ENCODE assay signal across 7 mouse cellular contexts in the genomic region with DNA sequence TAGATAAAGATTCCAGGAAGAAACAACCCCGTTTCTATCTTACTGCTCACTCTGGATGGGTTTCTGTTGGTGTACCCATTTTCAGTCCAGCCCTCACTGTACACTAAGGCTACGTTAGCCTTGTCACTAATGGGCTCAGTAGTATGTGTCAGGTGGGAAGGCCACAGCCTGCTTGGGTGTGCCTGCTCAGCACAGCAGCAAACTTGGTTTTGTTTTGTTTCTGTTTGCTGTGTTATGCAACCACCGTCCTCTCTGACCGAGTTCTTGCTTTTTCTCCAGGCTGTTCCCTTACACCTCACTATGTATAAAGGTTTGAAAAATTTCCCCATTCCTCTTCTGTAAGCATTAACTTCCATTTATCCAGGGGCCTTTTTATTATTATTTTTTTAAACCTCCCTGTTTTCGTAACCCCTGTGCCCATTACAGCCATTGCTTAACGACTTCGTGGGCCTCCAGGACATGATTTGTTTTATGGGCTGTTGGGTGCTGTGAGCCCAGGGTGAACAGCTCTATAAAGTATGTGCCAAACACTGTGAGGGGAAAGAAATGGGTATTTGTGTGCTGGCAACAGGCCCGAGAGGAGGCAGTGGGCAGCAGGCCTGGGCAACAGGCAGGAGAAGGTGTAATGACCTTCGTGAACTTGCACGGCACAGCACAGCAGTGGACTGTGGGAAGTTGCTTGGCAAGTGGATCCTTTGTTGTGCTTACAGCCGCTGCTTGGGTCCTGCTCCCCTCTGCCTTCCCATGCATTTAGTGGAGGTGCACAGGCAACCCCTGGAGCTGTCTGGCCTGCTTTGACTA.
DNase-seq lines count a peak whose midpoint lies in the region; ATAC-seq and TF ChIP-seq lines count a peak whose summit lies in the region.

No protein-coding gene starts in this region.

- no peaks in the 10 kb centered on the region for H3K36me3 ChIP-seq in liver, embryonic 14.5 days (replicated peaks; ENCODE audit: control insufficient read depth, insufficient read depth, low read depth)
- no peaks in the 10 kb centered on the region for H3K36me3 ChIP-seq in liver, embryonic 11.5 days (ENCODE audit: control insufficient read depth, insufficient read depth, low read length)
- H3K36me3 ChIP-seq in forebrain, embryonic 15.5 days = no peaks in the 10 kb centered on the region
- H3K36me3 ChIP-seq in kidney, embryonic 16.5 days (ENCODE audit: insufficient read depth, low read length) = no peaks in the 10 kb centered on the region

- no peaks in the 10 kb centered on the region for H3K4me1 ChIP-seq in liver, embryonic 14.5 days (replicated peaks; ENCODE audit: control insufficient read depth in 2 of 2, insufficient read depth in 2 of 2, low read length in 1 of 2)
- no peaks in the 10 kb centered on the region for H3K4me1 ChIP-seq in liver, embryonic 11.5 days (replicated peaks; ENCODE audit: control insufficient read depth, insufficient read depth, low read length)
- H3K4me1 ChIP-seq in forebrain, embryonic 15.5 days = peaks cover 12% of the 10 kb centered on the region
- no peaks in the 10 kb centered on the region for H3K4me1 ChIP-seq in kidney, embryonic 16.5 days (ENCODE audit: insufficient read depth, low read length)

- no peaks in the 10 kb centered on the region for H3K9me3 ChIP-seq in liver, embryonic 14.5 days (ENCODE audit: control insufficient read depth, low read length)
- H3K9me3 ChIP-seq in liver, embryonic 11.5 days (ENCODE audit: control insufficient read depth, low read length) = no peaks in the 10 kb centered on the region
- no peaks in the 10 kb centered on the region for H3K9me3 ChIP-seq in forebrain, embryonic 15.5 days
- H3K9me3 ChIP-seq in kidney, embryonic 16.5 days (ENCODE audit: low read length) = no peaks in the 10 kb centered on the region

- no peak for TF ChIP-seq EP300 in liver, embryonic 14.5 days (IDR thresholded peaks at IDR 0.05; ENCODE audit: low read depth)

- 65% methylated on average over 11 of the region's 11 CpGs for WGBS in liver, embryonic 14.5 days (ENCODE audit: insufficient replicate concordance)
- 78% methylated on average over 11 of the region's 11 CpGs for WGBS in liver, embryonic 11.5 days
- WGBS in forebrain, embryonic 15.5 days = 62% methylated on average over 11 of the region's 11 CpGs
- WGBS in kidney, embryonic 16.5 days = 43% methylated on average over 11 of the region's 11 CpGs

- no peak overlapping the region for H3K4me2 ChIP-seq in liver, embryonic 14.5 days (ENCODE audit: low read depth)
- H3K4me2 ChIP-seq in liver, embryonic 11.5 days = no peak overlapping the region
- H3K4me2 ChIP-seq in forebrain, embryonic 15.5 days (replicated peaks) = no peak overlapping the region
- no peak overlapping the region for H3K4me2 ChIP-seq in kidney, embryonic 16.5 days (replicated peaks; ENCODE audit: low read depth, low read length)

- no peak for TF ChIP-seq CTCF in liver, embryonic 14.5 days (IDR thresholded peaks at IDR 0.05; ENCODE audit: low read depth)

- H3K4me3 ChIP-seq in liver, embryonic 14.5 days (ENCODE audit: insufficient read depth in 1 of 2, low read depth in 2 of 2, low read length in 2 of 2) = no peak overlapping the region
- no peak overlapping the region for H3K4me3 ChIP-seq in liver, embryonic 11.5 days (ENCODE audit: low read depth, low read length)
- no peak overlapping the region for H3K4me3 ChIP-seq in forebrain, embryonic 15.5 days
- no peak overlapping the region for H3K4me3 ChIP-seq in kidney, embryonic 16.5 days (ENCODE audit: low read length)

- no peak for DNase-seq in liver, embryonic 14.5 days (ENCODE audit: low read depth in 3 of 3, low spot score in 3 of 3)
- no peak for DNase-seq in liver, embryonic 11.5 days (ENCODE audit: low spot score)
- peak; percentile 69 for DNase-seq in lung, postnatal 36 days
- no peak for DNase-seq in retina, embryonic 14.5 days (ENCODE audit: low spot score)

- no peak overlapping the region for H3K9ac ChIP-seq in liver, embryonic 14.5 days (replicated peaks)
- no peak overlapping the region for H3K9ac ChIP-seq in liver, embryonic 11.5 days (ENCODE audit: low read depth, low read length)
- H3K9ac ChIP-seq in forebrain, embryonic 15.5 days (replicated peaks) = no peak overlapping the region
- no peak overlapping the region for H3K9ac ChIP-seq in kidney, embryonic 16.5 days (replicated peaks; ENCODE audit: low read length)

- 0 out of 2 replicates have a peak, but pooled peaks have one; percentile 18 for ATAC-seq in liver, embryonic 14.5 days (ENCODE audit: insufficient read depth)
- ATAC-seq in liver, embryonic 11.5 days (replicated peaks; ENCODE audit: low FRiP score) = no peak
- peak; percentile 37; the same call in 1 of the 2 replicates for ATAC-seq in forebrain, embryonic 15.5 days (replicated peaks)
- peak; percentile 59 for ATAC-seq in kidney, embryonic 16.5 days (ENCODE audit: low FRiP score, low TSS enrichment)
- ATAC-seq in monocyte, adult 5-6 weeks (replicated peaks; ENCODE audit: insufficient number of reproducible peaks, low FRiP score, low TSS enrichment, poor library complexity, severe bottlenecking) = no peak

- no peak overlapping the region for H3K27ac ChIP-seq in liver, embryonic 14.5 days
- H3K27ac ChIP-seq in liver, embryonic 11.5 days (ENCODE audit: low read depth, low read length) = no peak overlapping the region
- H3K27ac ChIP-seq in forebrain, embryonic 15.5 days (replicated peaks) = no peak overlapping the region
- H3K27ac ChIP-seq in kidney, embryonic 16.5 days (ENCODE audit: low read length) = peak overlapping the region; percentile 65

- no peaks in the 10 kb centered on the region for H3K27me3 ChIP-seq in liver, embryonic 14.5 days (ENCODE audit: control insufficient read depth, insufficient read depth, low read length)
- H3K27me3 ChIP-seq in liver, embryonic 11.5 days (replicated peaks; ENCODE audit: control insufficient read depth, insufficient read depth, low read length) = no peaks in the 10 kb centered on the region
- H3K27me3 ChIP-seq in forebrain, embryonic 15.5 days = no peaks in the 10 kb centered on the region
- H3K27me3 ChIP-seq in kidney, embryonic 16.5 days (ENCODE audit: insufficient read depth, low read length) = no peaks in the 10 kb centered on the region

Comparison
In these comparisons a context has a peak if more than half of its experiments do, and no peak if none do; other contexts are left out.
1. ATAC-seq: peak in liver, embryonic 14.5 days (single experiment), forebrain, embryonic 15.5 days (single experiment) and kidney, embryonic 16.5 days (single experiment); none in liver, embryonic 11.5 days (single experiment) and monocyte, adult 5-6 weeks (single experiment).